Mouse (Mus musculus) megakaryocyte, embryonic 14.5 days (primary cell): Measurements from ENCODE around the gene Selenos. TPM values are rescaled to one million over a fixed set of nuclear protein-coding genes. Genes with fewer than 3 reads are reported as not detected.

ENCODE experiments used
- H3K27me3 ChIP-seq: replicated peaks from 2 replicates; pipeline ENCODE3; 2012; ENCODE audit warnings: inconsistent platforms
- H3K36me3 ChIP-seq: replicated peaks from 2 replicates; pipeline ENCODE3; 2012; ENCODE audit warnings: low read length, inconsistent platforms, mixed read lengths
- H3K4me1 ChIP-seq: 2 replicates; pipeline ENCODE4 v1.6.1; 2012; ENCODE audit warnings: inconsistent platforms
- H3K4me3 ChIP-seq: replicated peaks from 2 replicates; pipeline ENCODE3; 2012; ENCODE audit warnings: moderate library complexity, mild to moderate bottlenecking, inconsistent platforms
- H3K9me3 ChIP-seq: 2 replicates; pipeline ENCODE4 v1.6.1; 2012; ENCODE audit warnings: inconsistent platforms
- FLI1 ChIP-seq: IDR thresholded peaks from 2 replicates; pipeline ENCODE4 v1.6.1; 2012; ENCODE audit warnings: low read length, inconsistent platforms, mixed read lengths
- GATA1 ChIP-seq: IDR thresholded peaks from 3 replicates; pipeline ENCODE4 v1.6.1; 2012; ENCODE audit warnings: mixed read lengths, low read length, inconsistent platforms, borderline replicate concordance
- polyA plus RNA-seq: library from polyadenylated mRNA; stranded (reverse); fragments of >175 nt; gene quantifications from 2 replicates; pipeline ENCODE4 v1.2.3, GENCODE M21; 2012; ENCODE audit warnings: low replicate concordance; ENCODE audit not compliant: insufficient read depth

Selenos gene
- 68.3 and 82.3 TPM in 2 replicates for polyA plus RNA-seq

GRCm38 (mm10) chr7:66079364-66080230 lies at the start of gene Selenos:
TSS of gene Selenos (plus strand) at chr7:66079649.
- peaks cover 68% of the 10 kb centered on the region for H3K4me1 ChIP-seq
- no peaks in the 10 kb centered on the region for H3K27me3 ChIP-seq
- H3K9me3 ChIP-seq, result no peaks in the 10 kb centered on the region
- peaks cover 67% of the 10 kb centered on the region for H3K36me3 ChIP-seq
- TF ChIP-seq FLI1 (peak; percentile 49; the same call in 1 of the 2 replicates), GATA1 (no peak)
- peak within 1 kb of the TSS; percentile 94 for H3K4me3 ChIP-seq

- Histone ChIP-seq H3K4me3 (no peak overlapping the region), H3K9me3 (no peaks in the 10 kb centered on the region), H3K4me1 (no peaks in the 10 kb centered on the region), H3K27me3 (peaks cover 64% of the 10 kb centered on the region), H3K36me3 (no peaks in the 10 kb centered on the region)
- no peak for TF ChIP-seq FLI1
- no peak for TF ChIP-seq GATA1
Measured at GRCm38 (mm10) chr7:66036809-66037208, 42.6 kb upstream of the Selenos start.

- H3K27me3 ChIP-seq, result peaks cover 69% of the 10 kb centered on the region
- H3K4me1 ChIP-seq, result no peaks in the 10 kb centered on the region
- H3K4me3 ChIP-seq, result no peak overlapping the region
- no peaks in the 10 kb centered on the region for H3K36me3 ChIP-seq
- no peaks in the 10 kb centered on the region for H3K9me3 ChIP-seq
- TF ChIP-seq FLI1 (no peak), GATA1 (no peak)
Measured at GRCm38 (mm10) chr7:66038261-66038660, 41.2 kb upstream of the Selenos start.

- Histone ChIP-seq H3K9me3 (no peaks in the 10 kb centered on the region), H3K36me3 (no peaks in the 10 kb centered on the region), H3K4me3 (no peak overlapping the region), H3K4me1 (no peaks in the 10 kb centered on the region; the same call in 1 of the 2 replicates), H3K27me3 (peaks cover 67% of the 10 kb centered on the region)
- no peak for TF ChIP-seq FLI1
Measured at GRCm38 (mm10) chr7:66038730-66039129, 40.7 kb upstream of the Selenos start.

- Histone ChIP-seq H3K27me3 (peaks cover 66% of the 10 kb centered on the region), H3K36me3 (no peaks in the 10 kb centered on the region), H3K9me3 (no peaks in the 10 kb centered on the region), H3K4me1 (peaks cover 4% of the 10 kb centered on the region; the same call in 1 of the 2 replicates), H3K4me3 (no peak overlapping the region)
- no peak for TF ChIP-seq FLI1
- TF ChIP-seq GATA1, result no peak
Measured at GRCm38 (mm10) chr7:66040026-66040814, 39.2 kb upstream of the Selenos start.

GRCm38 (mm10) chr7:66043552-66044459 lies 35.6 kb upstream of the Selenos start, which contains the start of gene Gm45213:
TSS of gene Gm45213 (plus strand) at chr7:66043602.
- peaks cover 70% of the 10 kb centered on the region for H3K27me3 ChIP-seq
- H3K36me3 ChIP-seq, result no peaks in the 10 kb centered on the region
- H3K4me3 ChIP-seq, result peak within 1 kb of the TSS; percentile 30
- TF ChIP-seq GATA1 (no peak), FLI1 (no peak)
- H3K9me3 ChIP-seq, result no peaks in the 10 kb centered on the region
- H3K4me1 ChIP-seq, result peaks cover 12% of the 10 kb centered on the region; the same call in 1 of the 2 replicates

- TF ChIP-seq GATA1 (no peak), FLI1 (no peak)
- peaks cover 75% of the 10 kb centered on the region for H3K27me3 ChIP-seq
Measured at GRCm38 (mm10) chr7:66044617-66045016, 34.8 kb upstream of the Selenos start.

GRCm38 (mm10) chr7:66046921-66047918 lies 32.2 kb upstream of the Selenos start:
- no peak for TF ChIP-seq GATA1
- TF ChIP-seq FLI1, result no peak
- Histone ChIP-seq H3K4me1 (peaks cover 23% of the 10 kb centered on the region), H3K9me3 (no peaks in the 10 kb centered on the region), H3K4me3 (no peak overlapping the region), H3K36me3 (no peaks in the 10 kb centered on the region), H3K27me3 (peaks cover 65% of the 10 kb centered on the region)

More at GRCm38 (mm10) chr7:66044617-66045016, 34.8 kb upstream of the Selenos start:
- H3K9me3 ChIP-seq, result no peaks in the 10 kb centered on the region
- no peak overlapping the region for H3K4me3 ChIP-seq
- H3K36me3 ChIP-seq, result no peaks in the 10 kb centered on the region
- peaks cover 12% of the 10 kb centered on the region; the same call in 1 of the 2 replicates for H3K4me1 ChIP-seq

- peaks cover 65% of the 10 kb centered on the region for H3K27me3 ChIP-seq
- H3K4me1 ChIP-seq, result peaks cover 23% of the 10 kb centered on the region
- no peak overlapping the region for H3K4me3 ChIP-seq
- peaks cover 6% of the 10 kb centered on the region for H3K9me3 ChIP-seq
- TF ChIP-seq GATA1 (no peak), FLI1 (no peak)
- H3K36me3 ChIP-seq, result no peaks in the 10 kb centered on the region
Measured at GRCm38 (mm10) chr7:66047975-66048374, 31.5 kb upstream of the Selenos start.
